Comparison of ENCODE assay signal across 16 mouse cellular contexts in genomic region chr8:78315576-78315975, GRCm38 (mm10).
"Had no signal": no experiment of that assay in that cellular context is flagged by ENCODE, and none has a peak within 500 bp of the region (broad histone marks: within the 10 kb centered on the region; RNA-seq: fewer than 3 reads in every experiment).

No protein-coding gene starts in this region.

- H3K4me3 ChIP-seq: neural tube, embryonic 12.5 days; neural tube, embryonic 13.5 days; neural tube, embryonic 15.5 days; stomach, embryonic 15.5 days had no signal

- H3K4me2 ChIP-seq: neural tube, embryonic 12.5 days; neural tube, embryonic 13.5 days; neural tube, embryonic 15.5 days; stomach, embryonic 15.5 days had no signal

- H3K4me1 ChIP-seq: neural tube, embryonic 12.5 days; neural tube, embryonic 13.5 days; neural tube, embryonic 15.5 days; stomach, embryonic 15.5 days had no signal

- H3K9ac ChIP-seq: neural tube, embryonic 12.5 days; neural tube, embryonic 13.5 days; neural tube, embryonic 15.5 days; stomach, embryonic 15.5 days had no signal

- H3K27ac ChIP-seq: neural tube, embryonic 12.5 days; neural tube, embryonic 13.5 days; neural tube, embryonic 15.5 days; stomach, embryonic 15.5 days; stomach, postnatal 0 days had no signal

- DNase-seq: right cerebral cortex, adult 18-20 months; right cerebral cortex, postnatal 14 days; right cerebral cortex, postnatal 25 days; right cerebral cortex, postnatal 4 days; spleen, adult 18-20 months; thymus, adult 18-20 months; thymus, adult 2 months; thymus, postnatal 14 days; thymus, postnatal 25 days; thymus, postnatal 36 days; thymus, postnatal 4 days had no signal

- H3K27me3 ChIP-seq: neural tube, embryonic 12.5 days; neural tube, embryonic 13.5 days; neural tube, embryonic 15.5 days; stomach, embryonic 15.5 days had no signal

- H3K36me3 ChIP-seq: neural tube, embryonic 12.5 days; neural tube, embryonic 13.5 days; neural tube, embryonic 15.5 days; stomach, embryonic 15.5 days had no signal

- H3K9me3 ChIP-seq: neural tube, embryonic 15.5 days; stomach, embryonic 15.5 days had no signal
